Mouse (Mus musculus) heart, postnatal 36 days (tissue): ENCODE measurements around the gene Bud31. TPM values are rescaled to one million over a fixed set of nuclear protein-coding genes. Genes with fewer than 3 reads are reported as not detected.
A peak's percentile ranks its signal among the peaks of the same experiment; 100 is the strongest.
"Not testable (repeated sequence)": the region's sequence is repeated elsewhere in the genome, so short reads cannot be mapped to it uniquely, and the experiment has no call there.

Experiments
- DNase-seq, 2 experiments: peaks; one replicate each; pipeline ENCODE4 v3.0.0; 2021 to 2022
- intact Hi-C: fragments of 180-260 bp; cut with DNase I; formaldehyde crosslinking; loops from one replicate; pipeline ENCODE4 v1.15.1; 2025
- total RNA-seq, 2 experiments: library from RNA; stranded (reverse); gene quantifications; 2 replicates each; pipeline ENCODE4 v1.2.3; 2021

The Bud31 gene
- 10 to 100 TPM; 59.5 to 61.1 TPM for total RNA-seq

DNA sequence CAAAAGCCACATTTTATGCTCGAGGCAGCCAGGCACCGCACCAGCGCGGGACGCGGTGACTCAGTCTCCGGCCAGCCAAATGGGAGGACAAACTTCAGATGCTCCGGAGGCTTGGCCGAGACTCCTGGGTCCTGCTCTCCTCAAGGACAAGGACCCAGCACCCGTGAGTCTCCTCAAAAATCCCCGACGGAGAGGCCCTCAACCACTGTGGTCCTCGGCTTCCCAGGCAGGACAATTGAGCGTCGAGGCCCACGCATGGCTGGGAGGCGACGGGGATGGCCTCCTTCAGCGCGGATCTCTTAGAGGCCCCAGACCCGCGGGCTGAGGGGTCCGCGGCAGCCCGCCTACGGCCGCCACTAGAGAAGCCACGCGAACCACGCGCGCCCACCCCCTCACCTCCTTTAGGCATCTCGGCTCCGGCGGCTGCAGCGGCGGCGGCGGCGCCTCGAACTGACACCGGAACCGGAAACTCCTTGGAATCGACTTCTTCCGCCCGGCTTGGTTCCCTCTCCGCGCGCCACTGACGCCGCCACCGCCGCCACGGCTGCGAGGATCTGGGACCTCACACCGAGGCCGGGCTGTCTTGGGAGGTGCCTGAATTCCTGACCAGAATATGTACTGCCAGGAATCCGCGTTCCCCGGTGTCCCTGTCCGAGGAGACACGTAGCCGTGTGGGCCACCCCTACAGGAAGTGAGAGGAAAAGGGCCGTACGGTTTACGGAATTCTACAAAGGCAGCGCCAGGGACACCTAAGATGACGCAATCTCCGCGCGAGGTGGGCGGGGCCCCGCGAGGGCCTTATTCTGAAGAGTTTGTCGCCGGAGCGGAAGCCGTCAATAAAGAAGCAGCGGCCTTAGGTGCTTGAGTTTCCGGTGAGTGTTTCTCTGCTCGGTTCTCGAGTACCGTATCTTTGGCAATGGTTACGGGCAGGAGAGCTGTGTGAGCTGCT lies at the start of gene Bud31, which contains the start of gene Pdap1:
TSS of gene Bud31 (plus strand) at position 792 of the 949 bp plus-strand sequence.
TSS of gene Pdap1 (minus strand) at position 668 of the 949 bp plus-strand sequence.
- intact Hi-C loops: loop anchor here (1.0 to 2.0 kb wide), 2 partner anchors 23 to 27 kb away; partner anchors contain the start of genes Cpsf4 and Ptcd1

DNA sequence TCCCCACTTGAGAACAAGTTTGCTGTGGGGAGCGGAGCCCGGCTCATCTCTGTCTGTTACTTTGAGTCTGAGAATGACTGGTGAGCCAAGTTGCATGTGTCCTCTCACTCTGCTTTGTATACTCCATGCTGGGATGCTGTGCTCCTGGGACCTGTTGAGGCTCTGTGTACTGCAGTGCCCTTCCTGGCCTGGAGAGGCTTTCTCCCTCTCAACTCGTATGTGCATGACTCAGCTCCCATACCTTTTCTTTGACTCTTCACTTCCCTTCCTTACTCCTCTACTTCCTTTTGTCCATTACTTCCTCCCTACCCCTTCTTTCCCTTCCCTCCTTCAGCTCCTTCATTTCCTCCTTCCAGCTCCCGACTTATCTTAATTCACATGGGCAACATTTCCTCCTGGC lies 44.0 kb upstream of the Bud31 start:
- DNase-seq: no peak
- intact Hi-C loops: no loop called here

More for the DNA sequence above, at the start of gene Bud31, which contains the start of gene Pdap1:
- DNase-seq: peak; percentile 97 to 99

DNA sequence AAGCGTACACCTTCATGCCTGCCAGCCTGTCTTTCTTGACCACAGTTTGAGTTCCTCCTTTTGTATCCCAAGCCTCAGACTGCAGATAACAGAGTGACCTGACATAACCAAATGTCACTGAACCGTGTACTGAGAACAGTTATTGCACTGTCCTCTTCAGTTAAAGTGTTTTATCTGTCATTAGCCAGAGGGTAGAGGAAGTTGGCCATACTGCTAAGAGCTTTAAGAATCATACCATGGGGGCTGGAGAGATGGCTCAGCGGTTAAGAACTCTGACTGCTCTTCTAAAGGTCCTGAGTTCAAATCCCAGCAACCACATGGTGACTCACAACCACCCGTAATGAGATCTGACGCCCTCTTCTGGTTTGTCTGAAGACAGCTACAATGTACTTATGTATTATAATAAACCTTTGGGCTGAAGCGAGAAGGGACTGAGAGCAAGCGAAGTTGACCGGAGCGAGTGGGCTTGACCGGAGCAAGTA lies 41.8 kb upstream of the Bud31 start:
- intact Hi-C loops: no loop called here
- DNase-seq: no peak

DNA sequence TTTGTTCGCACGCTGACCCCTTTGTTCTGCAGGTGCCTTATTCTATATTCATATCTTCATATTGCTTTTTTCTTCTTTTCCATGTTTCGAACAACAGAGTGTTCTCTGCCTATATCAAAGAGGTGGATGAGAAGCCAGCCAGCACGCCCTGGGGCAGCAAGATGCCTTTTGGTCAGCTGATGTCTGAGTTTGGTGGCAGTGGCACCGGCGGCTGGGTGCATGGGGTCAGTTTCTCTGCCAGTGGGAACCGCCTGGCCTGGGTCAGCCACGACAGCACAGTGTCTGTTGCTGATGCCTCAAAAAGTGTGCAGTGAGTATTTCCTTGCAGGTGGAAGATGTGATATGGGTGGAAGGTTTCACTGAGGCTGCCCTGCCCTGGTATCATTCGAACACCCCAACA lies 39.2 kb upstream of the Bud31 start:
- intact Hi-C loops: no loop called here
- DNase-seq: no peak

DNA sequence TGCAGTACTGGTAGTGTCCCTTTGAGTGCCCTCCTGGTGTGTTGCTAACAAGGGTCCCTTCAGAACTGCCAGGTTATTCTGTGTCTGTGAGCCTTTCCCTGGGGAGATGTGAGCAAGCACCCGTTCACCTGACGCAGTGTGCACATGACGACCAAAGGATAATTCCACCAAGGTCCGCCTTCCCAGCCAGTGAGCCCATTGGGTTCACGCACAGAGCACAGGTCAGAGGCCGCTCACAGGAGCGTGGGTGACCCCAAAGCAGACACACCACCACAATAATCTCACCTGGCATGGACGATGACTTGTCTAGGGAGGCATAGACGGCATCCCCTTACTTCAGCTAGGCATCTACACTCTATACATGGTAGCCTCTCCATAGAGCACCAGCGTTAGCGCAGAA lies 38.7 kb upstream of the Bud31 start:
- DNase-seq, intact Hi-C loops: not testable (repeated sequence)

DNA sequence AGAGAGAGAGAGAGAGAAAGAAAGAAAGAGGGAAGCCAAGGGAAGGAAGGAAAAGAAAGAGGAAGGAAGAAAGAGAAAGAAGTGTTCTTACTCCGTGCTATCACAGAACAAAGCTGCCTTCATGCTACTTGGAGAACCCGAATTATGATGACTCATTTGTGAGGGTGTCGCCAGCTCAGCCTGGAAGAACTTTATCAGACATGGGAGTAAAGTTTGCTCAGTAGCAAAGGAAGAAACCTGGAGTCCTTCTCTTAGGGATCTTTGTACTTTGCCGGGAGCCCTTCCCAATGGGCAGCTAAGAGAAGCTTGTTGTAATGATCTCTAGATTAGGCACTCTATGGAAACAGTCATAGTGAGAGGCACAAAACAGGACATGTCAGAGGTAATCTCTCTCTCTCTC lies 37.5 kb upstream of the Bud31 start:
- intact Hi-C loops: no loop called here
- DNase-seq: no peak

DNA sequence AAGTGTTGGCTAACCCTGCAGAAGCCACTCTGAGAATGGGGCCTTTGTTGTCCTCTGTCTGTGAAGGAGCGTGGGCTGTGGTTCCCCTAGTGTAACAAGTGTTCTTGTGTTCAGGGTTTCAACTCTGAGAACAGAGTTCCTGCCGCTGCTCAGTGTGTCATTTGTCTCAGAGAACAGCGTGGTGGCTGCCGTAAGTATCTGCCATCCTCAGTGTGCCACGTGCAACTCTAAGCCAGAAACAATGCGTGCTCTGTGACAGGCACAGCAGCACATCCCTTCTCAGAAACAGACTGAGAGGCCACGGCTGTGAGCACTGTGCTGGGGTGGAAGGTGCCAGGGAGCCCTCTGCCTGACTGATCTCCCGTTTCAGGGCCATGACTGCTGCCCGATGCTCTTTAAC lies 35.8 kb upstream of the Bud31 start:
- no peak for DNase-seq
- intact Hi-C loops: no loop called here

DNA sequence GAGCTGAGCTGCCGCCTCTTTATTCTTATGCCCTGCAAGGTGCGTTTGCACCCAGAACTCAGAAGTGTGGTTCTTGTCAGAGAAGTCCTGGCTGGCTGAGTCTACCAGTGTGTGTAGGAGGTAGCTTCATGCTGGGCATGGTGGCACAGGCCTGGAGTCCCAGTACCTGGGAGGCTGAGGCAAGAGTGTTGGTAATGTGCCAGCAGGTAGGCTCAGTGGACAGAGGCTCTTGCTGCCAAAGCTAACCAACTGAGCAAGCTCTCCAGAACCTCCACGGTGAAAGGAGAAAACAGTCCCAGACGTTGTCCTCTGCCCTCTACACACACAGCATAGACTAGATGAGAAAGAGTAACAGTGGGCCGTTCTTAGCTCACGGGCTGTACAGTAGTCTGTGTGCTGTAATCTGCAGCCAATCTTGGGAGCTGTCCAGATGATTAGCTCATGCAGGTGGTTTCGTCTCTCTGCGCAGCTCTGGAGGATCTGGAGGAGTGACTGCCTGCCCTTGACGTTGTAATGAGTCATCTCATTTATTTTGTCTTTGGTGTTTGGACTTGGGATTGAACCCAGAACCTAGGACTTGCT lies 34.4 kb upstream of the Bud31 start:
- DNase-seq: no peak
- intact Hi-C loops: no loop called here

DNA sequence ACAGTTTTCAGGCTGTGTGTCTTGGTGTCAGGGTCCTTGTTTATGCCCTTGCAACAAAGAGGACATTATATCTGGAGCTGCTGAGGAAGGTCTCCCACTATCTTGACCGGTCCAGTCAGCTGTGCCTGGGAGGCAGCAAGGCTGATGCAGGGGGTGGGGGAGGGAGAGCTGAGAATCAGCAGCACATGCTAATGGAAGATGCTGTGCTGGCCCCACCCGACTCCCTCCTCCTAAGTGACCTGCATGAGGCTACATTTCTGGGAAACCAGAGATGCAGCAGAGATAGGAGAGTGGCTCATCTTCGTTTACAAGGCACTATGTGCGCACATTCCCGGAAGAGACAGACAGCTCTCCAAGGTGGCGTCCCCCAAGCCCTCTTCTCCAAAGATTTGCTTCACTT lies 29.8 kb upstream of the Bud31 start:
- DNase-seq: no peak
- intact Hi-C loops: loop anchor here (5.0 kb wide), 1 partner anchor 38 kb away; no protein-coding TSS in a partner anchor

DNA sequence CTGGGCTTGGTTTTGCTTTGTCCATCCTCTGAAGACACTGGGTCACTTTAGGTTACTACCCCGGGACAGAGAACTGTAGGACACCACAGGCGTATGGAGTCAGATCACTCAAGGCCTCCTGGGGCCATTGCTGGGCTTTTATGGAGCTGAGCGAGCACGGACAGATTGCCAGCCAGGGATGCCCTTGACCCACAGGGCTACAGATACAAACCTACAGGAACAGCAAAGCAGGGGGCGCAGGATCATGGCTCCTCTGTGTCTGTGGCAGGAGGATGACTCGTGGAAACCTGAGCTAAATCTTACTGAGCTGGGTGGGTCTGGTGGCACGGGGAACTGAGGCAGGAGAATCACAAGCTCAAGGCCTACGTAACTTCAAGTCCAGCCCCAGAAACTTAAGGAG lies 27.6 kb upstream of the Bud31 start:
- intact Hi-C loops: loop anchor here (2.0 to 5.0 kb wide), 2 partner anchors 28 to 40 kb away; partner anchors contain the start of gene Kpna7

DNA sequence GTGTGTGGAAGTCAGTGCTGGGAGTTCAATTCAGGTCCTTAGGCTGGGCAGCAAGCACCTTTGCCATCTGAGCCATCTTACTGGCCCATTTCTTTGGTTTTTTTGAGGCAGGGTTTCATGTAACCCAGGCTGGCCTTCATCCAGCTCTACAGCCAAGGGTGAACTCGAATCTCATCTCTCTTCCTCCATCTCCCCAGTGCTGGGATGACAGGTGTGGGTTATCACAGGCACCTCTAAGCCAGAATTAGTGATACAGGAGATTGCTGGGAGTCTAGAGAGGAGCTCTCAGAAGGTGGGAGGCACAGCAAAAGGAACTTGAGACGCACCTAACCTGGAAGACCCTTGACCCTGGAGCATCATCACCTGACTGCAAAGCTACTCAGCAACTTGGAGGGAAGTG lies 26.7 kb upstream of the Bud31 start:
- DNase-seq: no peak
- intact Hi-C loops: loop anchor here (2.0 to 5.0 kb wide), 2 partner anchors 29 to 41 kb away; partner anchors contain the start of gene Kpna7

More for the DNA sequence above, 27.6 kb upstream of the Bud31 start:
- no peak for DNase-seq

DNA sequence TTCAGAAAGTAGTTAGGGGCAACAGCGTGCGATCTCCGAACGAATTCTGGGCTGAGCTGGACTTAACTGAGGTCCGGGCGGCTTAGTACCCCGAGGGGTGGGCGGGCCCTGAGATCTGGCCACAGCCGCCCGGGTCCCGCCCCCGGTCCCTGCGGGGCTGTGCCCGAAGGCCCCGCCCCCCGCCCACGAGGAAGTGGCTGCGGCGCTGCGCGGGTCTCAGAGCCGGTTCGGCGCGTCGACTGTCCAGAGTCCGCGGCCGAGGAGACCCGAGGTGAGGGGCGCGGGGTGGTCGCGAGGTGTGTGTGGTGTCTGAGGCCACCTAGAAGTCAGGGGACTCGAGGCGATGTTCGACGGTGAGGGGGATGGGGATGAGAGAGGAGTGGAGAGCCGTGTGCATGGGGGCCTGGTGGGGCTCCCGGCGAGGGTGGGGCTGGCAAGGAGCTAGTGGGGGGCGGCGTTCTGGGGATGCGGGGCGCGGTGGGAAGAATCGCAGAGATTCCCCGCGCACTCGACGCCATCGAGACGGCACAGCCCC lies 26.0 kb upstream of the Bud31 start, which contains the start of gene Arpc1b:
TSS of gene Arpc1b (plus strand) at position 145 of the 535 bp plus-strand sequence.
- peak; percentile 77 to 83 for DNase-seq
- intact Hi-C loops: loop anchor here (5.0 kb wide), 1 partner anchor 42 kb away; no protein-coding TSS in a partner anchor

DNA sequence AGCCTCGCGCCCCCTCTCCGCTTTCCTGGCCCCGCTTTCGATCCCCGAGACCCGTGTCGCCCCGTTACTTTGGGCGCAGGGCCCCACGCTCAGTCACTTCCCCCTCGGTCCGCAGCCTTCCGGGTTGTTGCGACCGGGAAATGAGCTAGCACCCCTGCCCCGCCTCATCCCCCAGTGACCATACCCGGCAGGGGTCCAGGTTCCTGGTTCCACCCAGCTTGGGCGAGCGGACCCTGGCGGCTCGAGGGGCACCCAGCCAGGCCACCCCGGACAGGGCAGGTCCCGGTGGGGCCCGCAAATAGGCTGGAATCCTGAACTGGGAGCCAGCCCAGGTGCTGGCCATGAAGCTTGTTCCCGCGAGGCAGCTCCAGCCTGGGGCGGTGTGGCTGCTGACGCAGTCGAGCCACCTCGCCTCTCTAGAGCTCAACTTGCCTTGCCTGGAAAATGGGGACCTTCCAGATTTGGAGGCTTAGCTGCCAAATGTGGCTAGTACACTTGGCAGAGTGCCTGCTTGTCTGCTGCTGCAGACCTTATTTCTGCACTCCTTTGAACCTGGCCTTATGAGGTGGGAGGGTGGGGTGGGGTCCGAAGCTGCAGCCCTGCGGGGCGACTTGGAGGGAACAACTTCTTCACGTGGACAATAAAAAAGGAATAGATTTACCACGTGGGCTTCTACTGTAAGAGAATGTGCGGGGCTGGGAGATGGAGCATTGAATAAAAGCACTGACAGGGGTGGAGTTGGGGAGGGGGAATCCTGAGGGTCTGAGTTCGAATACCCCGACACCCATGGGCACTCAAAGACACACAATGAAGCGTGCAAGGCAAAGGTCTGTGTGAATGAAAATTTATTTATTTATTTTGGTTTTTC lies 25.3 kb upstream of the Bud31 start:
- intact Hi-C loops: loop anchor here (5.0 kb wide), 1 partner anchor 43 kb away; no protein-coding TSS in a partner anchor
- DNase-seq: peak; percentile 79 to 86

DNA sequence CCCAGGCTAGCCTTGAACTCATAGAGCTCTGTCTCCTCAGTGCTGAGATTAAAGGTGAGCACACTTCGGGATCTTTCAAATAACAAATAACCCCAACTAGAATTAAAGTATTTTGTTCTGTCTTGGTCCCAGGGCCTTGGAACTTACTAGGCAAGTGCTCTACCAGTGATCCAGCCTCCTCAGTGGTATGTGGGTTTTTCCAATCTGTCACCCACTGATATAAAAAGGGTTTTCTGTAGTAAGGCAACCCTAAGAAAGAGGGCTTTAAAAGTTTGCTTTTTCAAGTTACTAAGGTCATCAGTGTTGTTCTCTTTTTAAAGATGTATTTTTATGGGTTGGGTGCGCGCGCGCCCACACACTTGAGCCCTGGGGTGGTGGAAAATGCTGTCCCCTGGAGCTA lies 24.4 kb upstream of the Bud31 start:
- no peak for DNase-seq
- intact Hi-C loops: no loop called here

DNA sequence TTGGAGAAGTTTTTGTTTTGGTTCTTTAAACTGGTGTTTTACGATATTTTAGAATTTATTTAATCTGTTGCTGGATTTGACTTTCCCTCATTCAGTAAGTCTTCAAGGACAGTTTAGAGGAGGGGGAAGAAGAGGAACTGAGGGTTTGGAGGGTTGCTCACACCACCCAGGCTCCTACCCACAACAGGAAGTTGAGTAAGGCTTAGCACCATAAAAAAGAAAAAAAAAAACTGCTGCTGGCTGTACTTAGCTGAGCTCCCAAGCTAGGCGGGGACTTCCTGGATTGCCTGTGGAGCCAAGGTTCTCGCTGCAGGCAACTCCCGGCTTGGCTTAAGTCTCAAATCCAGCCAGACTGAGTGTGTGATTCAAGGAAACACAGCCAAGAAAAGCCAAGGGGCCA lies 23.8 kb upstream of the Bud31 start:
- peak; percentile 67 to 71 for DNase-seq

DNA sequence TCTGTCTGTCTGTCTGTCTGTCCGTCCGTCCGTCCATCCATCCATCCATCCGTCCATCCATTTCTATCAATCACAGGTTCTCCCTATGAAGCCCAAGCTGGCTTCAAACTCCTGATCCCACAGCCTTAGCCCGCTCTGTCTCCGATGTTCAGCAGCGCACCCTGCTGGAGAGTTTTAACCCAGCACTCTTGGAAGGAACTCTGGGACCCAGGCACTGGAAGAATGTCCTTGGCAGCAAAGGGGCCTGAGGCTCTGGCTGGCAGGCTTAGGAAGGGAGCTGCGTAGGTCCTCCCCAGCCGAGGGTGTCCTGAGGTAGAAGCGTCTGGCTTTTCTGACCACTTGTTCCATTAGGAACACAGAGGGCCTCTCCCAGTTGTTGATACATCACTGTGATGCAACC lies 23.2 kb upstream of the Bud31 start:
- intact Hi-C loops: loop anchor here (1.0 kb wide), 1 partner anchor 22 kb away; no protein-coding TSS in a partner anchor
- peak; percentile 80 to 82 for DNase-seq

More for the DNA sequence above, 23.8 kb upstream of the Bud31 start:
- intact Hi-C loops: no loop called here

DNA sequence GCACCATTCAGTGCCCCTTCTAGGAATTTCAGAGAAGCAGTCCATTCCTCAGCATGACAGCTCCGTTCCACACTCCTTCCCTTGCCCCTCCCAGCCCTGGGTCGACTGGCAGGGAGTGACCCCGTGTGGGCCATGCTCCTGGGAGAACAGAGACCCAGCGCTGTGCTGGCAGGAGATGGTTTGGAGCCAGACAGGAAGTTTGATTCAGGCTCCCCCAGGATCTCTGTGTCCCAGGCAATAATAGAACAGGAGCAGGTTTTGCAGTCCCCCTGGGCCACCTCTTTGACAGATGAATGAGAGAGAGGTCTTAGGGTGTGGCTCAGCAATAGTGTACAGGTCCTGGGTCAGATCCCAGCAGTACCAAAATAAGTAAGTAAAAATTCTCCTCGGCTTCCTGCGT lies 22.2 kb upstream of the Bud31 start:
- no peak for DNase-seq
- intact Hi-C loops: no loop called here

DNA sequence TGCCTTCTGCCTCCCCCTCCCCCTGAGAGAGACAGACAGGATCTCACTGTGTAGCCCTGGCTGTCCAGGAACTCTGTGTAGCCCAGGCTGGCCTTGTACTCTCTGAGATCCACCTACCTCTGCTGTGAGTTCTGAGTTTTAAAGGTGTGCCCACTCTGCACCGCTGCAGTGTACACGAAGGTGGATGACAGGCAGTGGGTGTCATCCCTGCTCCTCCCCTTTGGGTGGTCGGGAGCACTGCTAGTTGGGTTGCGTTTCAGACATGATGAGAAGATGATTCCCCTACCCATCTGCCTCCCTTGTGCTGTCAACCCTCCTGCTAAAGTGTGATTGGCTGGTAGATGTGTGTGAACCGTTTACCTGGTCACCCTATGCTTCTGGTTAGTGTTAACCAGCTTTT lies 21.7 kb upstream of the Bud31 start:
- intact Hi-C loops: no loop called here
- no peak for DNase-seq

DNA sequence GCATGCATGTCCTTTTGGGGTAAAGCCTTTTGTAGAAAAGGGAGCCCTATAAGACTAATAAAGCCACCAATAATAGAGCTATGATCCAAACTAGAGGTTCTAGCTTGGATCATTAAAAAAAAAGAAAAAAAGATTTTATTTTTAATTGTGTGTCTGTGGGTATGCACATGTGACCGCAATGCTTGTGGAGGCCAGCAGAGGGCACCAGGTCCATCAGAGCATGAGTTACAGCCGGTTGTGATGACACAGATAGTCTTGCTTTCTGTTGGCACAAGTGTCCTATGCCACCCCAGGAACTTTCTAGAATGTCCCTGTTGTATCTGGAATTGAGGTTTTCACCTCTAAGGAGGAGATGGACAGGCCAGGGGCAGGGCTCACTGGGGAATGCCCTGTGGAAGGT lies 20.8 kb upstream of the Bud31 start:
- intact Hi-C loops: no loop called here
- no peak for DNase-seq

DNA sequence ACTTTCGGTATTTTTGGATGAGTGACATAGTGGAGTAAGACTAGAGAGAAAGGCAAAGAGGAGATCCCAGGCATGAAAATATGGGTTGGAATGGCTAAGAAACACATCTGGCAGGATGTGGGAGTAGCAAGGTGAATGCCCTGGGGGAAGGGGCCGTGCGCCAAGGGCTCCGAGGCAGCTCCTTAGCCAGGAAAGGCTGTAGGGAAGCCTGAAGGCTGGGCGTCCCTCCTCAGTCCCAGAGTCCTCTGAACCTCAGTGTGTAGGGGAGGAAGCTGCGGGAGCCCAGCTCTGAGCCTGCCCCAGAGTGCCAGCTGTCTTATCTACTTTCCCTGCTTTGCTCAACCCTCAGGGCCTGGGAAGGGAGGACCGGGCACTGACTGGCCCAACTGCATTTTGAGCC lies 19.2 kb upstream of the Bud31 start:
- no peak for DNase-seq
- intact Hi-C loops: no loop called here
